In the genomic region with DNA sequence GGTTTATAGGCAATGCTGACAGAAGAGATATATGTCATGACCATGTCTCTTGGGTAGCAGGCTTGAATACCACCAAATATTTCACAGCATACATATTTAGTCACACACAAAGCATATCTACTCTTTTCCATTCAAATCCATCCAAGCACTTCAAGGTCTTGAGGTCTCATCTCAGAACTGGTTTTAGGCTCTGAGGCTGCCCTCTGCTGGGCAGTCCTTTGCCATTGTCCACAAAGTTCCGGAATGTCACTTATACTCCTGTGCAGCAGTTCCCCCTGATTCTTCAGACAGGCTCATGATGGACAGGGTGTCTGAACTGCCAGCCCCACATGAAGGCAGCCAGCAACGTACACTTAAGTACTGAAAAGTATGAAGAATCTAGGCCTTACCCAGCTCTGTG, we compare ENCODE assay signal across 8 mouse cellular contexts. TPM values are rescaled to one million over a fixed set of nuclear protein-coding genes. Genes with fewer than 3 reads are reported as not detected.
DNase-seq lines count a peak whose midpoint lies in the region; ATAC-seq and TF ChIP-seq lines count a peak whose summit lies in the region.

No protein-coding gene starts in this region.

- peak; percentile 38 for DNase-seq in forebrain, postnatal 0 days
- no peak for DNase-seq in forebrain, embryonic 11.5 days (ENCODE audit: low spot score)
- DNase-seq in spleen, adult 2 months (ENCODE audit: low read depth in 1 of 2, low spot score in 2 of 2), result peak in 1 of 2 experiments; percentile 33
- DNase-seq in spleen, postnatal 36 days (ENCODE audit: low spot score in 2 of 2), result no peak
- peak; percentile 34 to 61 for DNase-seq in kidney, adult 8-10 months
- peak; percentile 37 for DNase-seq in retina, postnatal 7 days (ENCODE audit: low read depth, low spot score)
- no peak for DNase-seq in urinary bladder, postnatal 25 days (ENCODE audit: low spot score)

- peaks cover 31% of the 10 kb centered on the region for H3K36me3 ChIP-seq in forebrain, postnatal 0 days (ENCODE audit: insufficient read depth)
- H3K36me3 ChIP-seq in forebrain, embryonic 11.5 days (ENCODE audit: control insufficient read depth, insufficient read depth, low read length), result peaks cover 3% of the 10 kb centered on the region; the same call in 1 of the 2 replicates
- H3K36me3 ChIP-seq in spleen, adult 2 months (ENCODE audit: control insufficient read depth, insufficient read depth, low read length), result peaks cover 20% of the 10 kb centered on the region
- H3K36me3 ChIP-seq in forebrain, embryonic 13.5 days (ENCODE audit: poor library complexity, severe bottlenecking), result peaks cover 36% of the 10 kb centered on the region

- H3K9me3 ChIP-seq in forebrain, postnatal 0 days (ENCODE audit: low read length), result no peaks in the 10 kb centered on the region
- no peaks in the 10 kb centered on the region for H3K9me3 ChIP-seq in forebrain, embryonic 11.5 days (ENCODE audit: control insufficient read depth, low read length)
- no peaks in the 10 kb centered on the region for H3K9me3 ChIP-seq in forebrain, embryonic 13.5 days (replicated peaks)

- no peaks in the 10 kb centered on the region for H3K27me3 ChIP-seq in forebrain, postnatal 0 days (ENCODE audit: insufficient read depth, low read length)
- H3K27me3 ChIP-seq in forebrain, embryonic 11.5 days (ENCODE audit: control insufficient read depth, insufficient read depth, low read length), result 0 out of 2 replicates have a peak, but pooled peaks cover 2% of the 10 kb centered on the region
- no peaks in the 10 kb centered on the region for H3K27me3 ChIP-seq in spleen, adult 2 months (ENCODE audit: control insufficient read depth, insufficient read depth, low read length)
- peaks cover 6% of the 10 kb centered on the region; the same call in 1 of the 2 replicates for H3K27me3 ChIP-seq in forebrain, embryonic 13.5 days

- peak; percentile 68 for TF ChIP-seq CTCF in forebrain, postnatal 0 days (IDR thresholded peaks at IDR 0.05; ENCODE audit: low read depth)
- peak; percentile 43; the same call in 1 of the 2 replicates for TF ChIP-seq CTCF in spleen, adult 2 months (IDR thresholded peaks at IDR 0.05; ENCODE audit: extremely low read depth, insufficient read depth, insufficient read length, insufficient replicate concordance)

- H3K27ac ChIP-seq in forebrain, postnatal 0 days (ENCODE audit: low read depth, low read length), result no peak overlapping the region
- H3K27ac ChIP-seq in forebrain, embryonic 11.5 days (ENCODE audit: low read depth, low read length), result no peak overlapping the region
- no peak overlapping the region for H3K27ac ChIP-seq in spleen, adult 2 months (ENCODE audit: insufficient read depth, low read length)
- H3K27ac ChIP-seq in forebrain, embryonic 13.5 days, result no peak overlapping the region

- TF ChIP-seq POLR2A in spleen, adult 2 months (IDR thresholded peaks at IDR 0.05; ENCODE audit: low read depth, low read length), result no peak

- no peak overlapping the region for H3K4me2 ChIP-seq in forebrain, postnatal 0 days (ENCODE audit: low read depth)
- no peak overlapping the region for H3K4me2 ChIP-seq in forebrain, embryonic 11.5 days (ENCODE audit: low read depth, low read length, severe bottlenecking)
- H3K4me2 ChIP-seq in forebrain, embryonic 13.5 days, result no peak overlapping the region

- ATAC-seq in forebrain, postnatal 0 days, result no peak
- no peak for ATAC-seq in forebrain, embryonic 11.5 days (replicated peaks; ENCODE audit: low FRiP score)
- no peak for ATAC-seq in forebrain, embryonic 13.5 days

- H3K9ac ChIP-seq in forebrain, postnatal 0 days, result no peak overlapping the region
- H3K9ac ChIP-seq in forebrain, embryonic 11.5 days (ENCODE audit: low read length), result no peak overlapping the region
- no peak overlapping the region for H3K9ac ChIP-seq in forebrain, embryonic 13.5 days

- H3K4me1 ChIP-seq in forebrain, postnatal 0 days (ENCODE audit: insufficient read depth), result peaks cover 5% of the 10 kb centered on the region; the same call in 1 of the 2 replicates
- no peaks in the 10 kb centered on the region for H3K4me1 ChIP-seq in forebrain, embryonic 11.5 days (replicated peaks; ENCODE audit: control insufficient read depth, insufficient read depth, low read length)
- peaks cover 4% of the 10 kb centered on the region; the same call in 1 of the 2 replicates for H3K4me1 ChIP-seq in spleen, adult 2 months (ENCODE audit: control insufficient read depth, insufficient read depth, insufficient read length)
- H3K4me1 ChIP-seq in forebrain, embryonic 13.5 days, result peaks cover 11% of the 10 kb centered on the region

- no peak overlapping the region for H3K4me3 ChIP-seq in forebrain, postnatal 0 days (ENCODE audit: low read depth, low read length)
- H3K4me3 ChIP-seq in forebrain, embryonic 11.5 days (ENCODE audit: low read depth, low read length), result no peak overlapping the region
- H3K4me3 ChIP-seq in spleen, adult 2 months (ENCODE audit: extremely low read depth, insufficient read depth, insufficient read length), result no peak overlapping the region
- no peak overlapping the region for H3K4me3 ChIP-seq in forebrain, embryonic 13.5 days

- 44% methylated on average over 2 of the region's 2 CpGs for WGBS in forebrain, postnatal 0 days
- WGBS in forebrain, embryonic 11.5 days, result 57% methylated on average over 2 of the region's 2 CpGs
- WGBS in spleen, adult 2 months, result 60% methylated on average over 2 of the region's 2 CpGs
- WGBS in forebrain, embryonic 13.5 days, result 41% methylated on average over 2 of the region's 2 CpGs

RNA-seq across cellular contexts. Expression of a gene that starts 4.8 kb away (rescaled TPM):
- 2.2 and 2.3 TPM in 2 replicates for total RNA-seq in forebrain, postnatal 0 days (2014; rRNA removed)
- 1.5 and 2.4 TPM in 2 replicates for polyA plus RNA-seq in forebrain, postnatal 0 days (2015; fragmentation: Nextera tagmentation; extraction: Ambion mirVana)
- polyA plus RNA-seq in forebrain, embryonic 11.5 days (2014; fragmentation: Nextera tagmentation; extraction: Ambion mirVana), result 3.9 and 4.2 TPM in 2 replicates
- polyA plus RNA-seq in spleen, adult 2 months (2012; rRNA removed), result 0.04 TPM in 1 of 2 replicates, not detected in the other
- polyA plus RNA-seq in forebrain, embryonic 13.5 days (2015; fragmentation: Nextera tagmentation; extraction: Ambion mirVana), result 3.8 and 4.1 TPM in 2 replicates

RNA-seq across cellular contexts. Expression of a gene that starts 5.1 kb away (rescaled TPM):
- 16.7 and 22.0 TPM in 2 replicates for total RNA-seq in forebrain, postnatal 0 days (2014; rRNA removed)
- 2.9 and 3.0 TPM in 2 replicates for polyA plus RNA-seq in forebrain, postnatal 0 days (2015; fragmentation: Nextera tagmentation; extraction: Ambion mirVana)
- polyA plus RNA-seq in forebrain, embryonic 11.5 days (2014; fragmentation: Nextera tagmentation; extraction: Ambion mirVana), result 3.2 and 3.5 TPM in 2 replicates
- 10.3 and 12.9 TPM in 2 replicates for polyA plus RNA-seq in spleen, adult 2 months (2012; rRNA removed)
- 2.8 and 3.2 TPM in 2 replicates for polyA plus RNA-seq in forebrain, embryonic 13.5 days (2015; fragmentation: Nextera tagmentation; extraction: Ambion mirVana)

RNA-seq across cellular contexts. Expression of a gene that starts 24.4 kb away (rescaled TPM):
- 19.1 and 20.2 TPM in 2 replicates for total RNA-seq in forebrain, postnatal 0 days (2014; rRNA removed)
- polyA plus RNA-seq in forebrain, postnatal 0 days (2015; fragmentation: Nextera tagmentation; extraction: Ambion mirVana), result 42.0 and 45.0 TPM in 2 replicates
- polyA plus RNA-seq in forebrain, embryonic 11.5 days (2014; fragmentation: Nextera tagmentation; extraction: Ambion mirVana), result 51.7 and 55.2 TPM in 2 replicates
- polyA plus RNA-seq in spleen, adult 2 months (2012; rRNA removed), result 5.4 and 6.4 TPM in 2 replicates
- polyA plus RNA-seq in forebrain, embryonic 13.5 days (2015; fragmentation: Nextera tagmentation; extraction: Ambion mirVana), result 51.0 and 51.4 TPM in 2 replicates

Comparison
In these comparisons a context has a peak if more than half of its experiments do, and no peak if none do; other contexts are left out.
1. DNase-seq: peak in forebrain, postnatal 0 days (single experiment), kidney, adult 8-10 months (2 of 2) and retina, postnatal 7 days (single experiment); none in forebrain, embryonic 11.5 days (single experiment), spleen, postnatal 36 days (0 of 2) and urinary bladder, postnatal 25 days (single experiment).